Mouse (Mus musculus): ENCODE data around the gene Dip2b.

The Dip2b gene

DNA sequence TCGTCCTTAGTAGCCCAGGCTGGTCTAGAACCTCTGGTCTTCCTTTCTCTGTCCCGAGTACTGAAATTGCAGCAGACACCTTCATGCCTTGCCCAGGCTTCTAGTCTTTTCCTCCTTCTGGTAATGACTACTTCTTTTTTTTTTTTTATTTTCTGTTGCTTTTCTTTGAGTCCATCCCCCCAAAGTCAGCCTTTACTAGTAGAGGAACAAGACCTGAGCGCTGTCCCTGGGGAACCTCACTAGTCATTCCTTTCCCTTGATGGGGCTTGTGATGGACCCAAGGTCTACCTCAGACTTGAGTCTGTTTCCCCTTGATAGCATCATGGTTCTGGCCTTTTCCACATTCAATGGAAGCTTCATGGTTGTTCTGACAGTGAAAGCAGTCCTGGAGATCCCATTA lies 179.6 kb downstream of the Dip2b start:
- DNase-seq (ENCODE audit: low read depth): no peak

- DNase-seq (ENCODE audit: low read depth): no peak
These were observed 180.9 kb downstream of the Dip2b start for GRCm38 (mm10) chr15:100219396-100219795.

DNA sequence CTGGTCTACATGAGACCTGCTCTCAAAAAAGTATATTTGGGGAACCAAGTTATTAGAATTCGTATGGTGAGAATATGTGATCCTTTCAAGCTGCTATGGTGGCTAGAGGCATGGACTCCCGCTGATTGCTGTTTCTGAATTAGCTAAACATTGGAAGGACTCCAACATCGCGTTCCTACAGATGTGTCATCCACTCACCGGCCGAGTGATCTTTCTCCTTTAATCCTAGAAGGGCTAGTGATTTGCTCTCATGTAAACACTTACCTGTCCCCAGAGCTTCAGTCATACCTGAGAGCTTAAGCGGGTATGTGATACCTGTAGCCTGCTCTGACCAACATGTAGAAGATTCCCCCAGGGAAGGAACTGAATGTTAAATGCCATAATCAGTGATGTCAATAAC lies 182.5 kb downstream of the Dip2b start:
- no peak for DNase-seq (ENCODE audit: low read depth)

- no peak for DNase-seq (ENCODE audit: low read depth)
These were observed 186.9 kb downstream of the Dip2b start for GRCm38 (mm10) chr15:100225381-100225780.

DNA sequence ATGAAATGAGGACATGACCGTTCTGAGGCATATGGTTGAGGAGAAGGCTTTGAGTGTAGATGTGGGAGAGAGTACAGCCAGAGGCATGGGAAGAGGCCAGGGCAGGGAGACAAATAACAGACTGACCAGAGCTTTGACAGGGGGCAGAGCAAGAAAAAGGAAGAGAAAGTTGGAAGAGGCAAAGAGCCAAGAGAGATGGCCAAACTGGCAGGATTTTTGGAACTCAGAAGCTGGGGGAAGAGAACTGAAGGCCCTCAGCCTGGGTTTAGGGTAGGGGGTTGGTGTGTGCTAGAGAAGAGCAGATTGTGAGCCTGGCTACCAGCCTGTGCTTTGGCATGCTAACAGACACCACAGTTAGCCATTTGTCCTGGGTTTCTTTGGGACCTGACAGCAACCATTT lies 187.4 kb downstream of the Dip2b start:
- DNase-seq (ENCODE audit: low read depth): no peak

DNA sequence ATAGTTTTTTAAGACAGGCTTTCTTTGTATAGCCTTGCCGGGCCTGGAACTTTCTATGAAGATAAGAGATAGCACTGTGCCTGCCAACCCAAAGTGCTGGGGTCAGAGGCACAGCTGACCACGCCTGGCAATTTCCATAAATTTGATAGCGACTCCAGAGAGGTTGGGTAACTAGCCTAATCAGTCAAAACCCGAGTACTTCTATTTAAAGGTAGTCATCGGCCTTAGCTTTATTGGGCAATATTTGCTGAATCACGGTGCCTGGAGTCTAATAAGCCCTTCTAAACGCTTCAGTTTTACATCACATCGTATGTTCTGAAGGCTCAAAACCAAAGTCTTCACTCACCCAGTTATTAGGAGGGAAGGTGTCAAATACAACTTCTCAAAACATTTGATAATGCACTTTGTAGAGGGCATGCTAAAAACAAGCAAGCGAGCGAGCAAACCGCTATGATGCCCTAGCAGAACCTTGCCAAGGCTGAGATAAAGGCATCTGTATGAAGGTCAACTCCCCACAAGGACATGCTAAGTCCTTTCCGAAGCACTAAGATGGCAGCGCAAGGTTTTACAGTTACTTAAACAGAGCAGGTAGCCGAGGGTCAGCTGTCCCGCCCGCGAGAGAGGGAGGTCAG lies 188.7 kb downstream of the Dip2b start:
- DNase-seq (ENCODE audit: low read depth): peak; percentile 94

GRCm38 (mm10) chr15:100227663-100228534 lies 189.4 kb downstream of the Dip2b start, which contains the start of gene Atf1:
TSS of gene Atf1 (plus strand) at chr15:100227819.
- DNase-seq (ENCODE audit: low read depth): peak; percentile 90

DNA sequence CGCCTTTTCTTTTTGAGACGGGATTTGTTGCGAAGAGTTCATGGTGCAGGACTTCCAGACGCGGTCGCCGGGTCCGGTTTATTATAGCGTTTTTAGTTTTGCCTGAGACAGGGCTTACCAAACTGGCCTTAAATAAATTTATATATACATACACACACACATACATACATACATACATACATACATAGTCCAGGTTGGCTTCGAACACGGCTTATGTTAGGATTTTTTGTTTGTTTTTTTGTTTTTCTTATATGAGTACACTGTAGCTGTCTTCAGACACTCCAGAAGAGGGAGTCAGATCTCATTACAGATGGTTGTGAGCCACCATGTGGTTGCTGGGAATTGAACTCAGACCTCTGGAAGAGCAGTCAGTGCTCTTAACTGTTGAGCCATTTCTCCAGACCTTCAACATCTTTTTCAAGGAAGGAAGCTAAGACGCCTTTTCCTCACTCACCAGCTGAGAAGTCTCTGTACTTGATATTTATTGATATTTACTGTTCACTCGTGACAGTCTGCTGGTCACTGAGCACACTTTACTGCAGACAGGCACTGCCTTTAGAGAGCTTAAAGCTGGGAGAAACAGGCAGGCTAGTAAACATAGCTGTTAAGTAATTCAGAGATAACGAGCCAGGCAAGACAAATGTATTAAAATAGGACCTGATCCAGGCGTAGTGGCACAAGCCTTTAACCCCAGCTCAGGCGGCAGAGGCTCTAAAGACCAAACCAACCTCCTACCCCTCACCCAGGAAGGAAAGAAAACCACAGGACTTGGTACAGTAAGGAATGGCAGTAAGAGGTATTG lies 190.3 kb downstream of the Dip2b start:
- DNase-seq (ENCODE audit: low read depth): peak; percentile 63

GRCm38 (mm10) chr15:100230655-100231054 lies 192.2 kb downstream of the Dip2b start:
- peak; percentile 48 for DNase-seq (ENCODE audit: low read depth)

DNA sequence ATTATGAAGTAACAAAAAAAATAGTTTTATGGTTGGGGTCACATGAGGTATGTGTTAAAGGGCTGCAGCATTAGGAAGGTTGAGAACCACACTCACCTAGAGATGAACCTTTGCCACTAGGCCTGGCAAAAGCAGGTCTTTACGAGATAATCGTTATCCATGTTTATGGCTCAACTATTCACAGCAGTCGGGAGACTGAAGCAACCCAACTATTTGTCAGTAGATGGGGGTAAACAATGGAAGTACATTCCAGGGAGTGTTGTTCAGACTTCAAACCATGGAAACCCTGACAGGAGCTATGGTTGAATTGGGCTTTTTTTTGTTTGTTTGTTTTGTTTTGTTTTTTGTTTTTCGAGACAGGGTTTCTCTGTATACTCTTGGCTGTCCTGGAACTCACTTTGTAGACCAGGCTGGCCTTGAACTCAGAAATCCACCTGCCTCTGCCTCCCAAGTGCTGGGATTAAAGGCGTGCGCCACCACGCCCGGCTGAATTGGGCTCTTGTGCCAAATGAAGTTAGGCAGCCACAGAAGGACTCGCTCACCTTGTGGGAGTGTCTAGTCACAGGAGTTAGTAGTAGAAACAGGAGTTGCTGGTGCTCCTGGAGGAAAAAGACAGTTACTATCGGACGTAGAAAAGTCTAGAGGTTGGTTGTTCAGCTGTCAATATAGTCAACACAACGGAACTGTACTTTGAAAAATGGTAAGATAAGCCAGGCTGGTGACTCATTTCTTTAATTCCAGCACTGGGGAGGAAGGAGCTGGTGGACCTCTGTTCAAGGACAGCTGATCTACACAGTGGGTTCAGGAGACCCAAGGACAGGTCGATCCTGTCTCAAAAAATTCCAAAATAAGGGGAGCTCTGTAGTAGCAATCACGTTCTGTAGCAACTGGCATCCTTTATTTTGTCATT lies 193.4 kb downstream of the Dip2b start:
- DNase-seq (ENCODE audit: low read depth): peak; percentile 73

GRCm38 (mm10) chr15:100235208-100235965 lies 196.9 kb downstream of the Dip2b start:
- DNase-seq (ENCODE audit: low read depth): no peak

- DNase-seq (ENCODE audit: low read depth): peak; percentile 84
These were observed 198.5 kb downstream of the Dip2b start for GRCm38 (mm10) chr15:100236952-100237351.

DNA sequence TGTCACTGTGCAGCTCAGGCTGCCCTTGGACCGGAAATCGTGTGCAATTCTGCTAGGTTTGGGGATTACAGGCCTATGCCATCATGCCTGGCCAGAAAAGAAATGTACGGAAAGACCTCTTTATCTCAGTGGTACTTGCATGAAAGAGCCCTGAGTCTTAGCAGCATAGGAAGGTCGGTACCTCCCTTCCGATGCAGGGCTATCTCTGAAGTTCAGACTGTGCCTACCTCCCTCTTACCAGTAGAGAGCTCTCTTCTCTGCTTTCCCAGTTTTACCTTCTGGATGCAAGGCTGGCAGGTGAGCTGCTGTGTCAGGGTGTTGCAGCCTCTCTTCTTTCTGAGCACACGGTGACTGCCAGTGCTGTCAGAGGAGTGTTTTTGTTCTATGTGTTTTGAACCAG lies 203.3 kb downstream of the Dip2b start:
- no peak for DNase-seq (ENCODE audit: low read depth)

GRCm38 (mm10) chr15:100245951-100246350 lies 207.5 kb downstream of the Dip2b start:
- peak; percentile 58 for DNase-seq (ENCODE audit: low read depth)

GRCm38 (mm10) chr15:100247296-100247695 lies 208.8 kb downstream of the Dip2b start:
- DNase-seq (ENCODE audit: low read depth): no peak

DNA sequence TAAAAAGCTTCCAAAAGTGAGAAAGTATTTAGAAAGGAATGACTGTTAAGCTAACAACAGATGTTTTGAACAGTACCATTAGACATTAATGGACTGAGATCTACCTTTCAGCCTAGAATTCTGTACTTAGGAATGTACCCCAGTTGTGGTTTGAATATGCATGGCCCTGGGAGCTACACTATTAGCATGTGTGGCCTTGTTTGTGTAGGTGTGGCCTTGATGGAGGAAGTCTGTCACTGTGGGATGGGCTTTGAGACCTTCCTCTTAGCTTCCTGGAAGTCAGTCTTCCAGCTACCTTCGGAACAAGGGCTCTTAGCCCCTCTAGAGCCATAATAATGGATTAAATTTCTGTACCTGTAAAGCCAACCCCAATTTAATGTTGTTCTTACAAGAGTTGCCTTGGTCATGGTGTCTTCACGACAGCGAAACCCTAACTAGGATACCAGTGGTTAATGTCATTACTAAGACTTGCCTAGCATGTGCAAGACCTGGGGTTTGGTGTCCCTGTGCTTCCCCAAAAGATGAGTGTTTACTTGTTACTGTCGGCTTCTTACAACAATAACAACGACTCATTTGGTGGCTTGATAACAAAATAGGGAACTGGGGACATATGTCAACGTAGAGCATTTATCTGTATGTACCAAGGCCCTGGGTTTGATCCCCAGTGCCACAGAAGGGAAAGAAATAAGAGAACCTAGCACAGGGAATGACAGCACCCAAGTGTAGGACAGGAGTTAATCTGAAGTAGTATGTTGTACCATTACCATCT lies 210.4 kb downstream of the Dip2b start:
- peak; percentile 44 for DNase-seq (ENCODE audit: low read depth)

GRCm38 (mm10) chr15:100251153-100251780 lies 212.8 kb downstream of the Dip2b start:
- no peak for DNase-seq (ENCODE audit: low read depth)

DNA sequence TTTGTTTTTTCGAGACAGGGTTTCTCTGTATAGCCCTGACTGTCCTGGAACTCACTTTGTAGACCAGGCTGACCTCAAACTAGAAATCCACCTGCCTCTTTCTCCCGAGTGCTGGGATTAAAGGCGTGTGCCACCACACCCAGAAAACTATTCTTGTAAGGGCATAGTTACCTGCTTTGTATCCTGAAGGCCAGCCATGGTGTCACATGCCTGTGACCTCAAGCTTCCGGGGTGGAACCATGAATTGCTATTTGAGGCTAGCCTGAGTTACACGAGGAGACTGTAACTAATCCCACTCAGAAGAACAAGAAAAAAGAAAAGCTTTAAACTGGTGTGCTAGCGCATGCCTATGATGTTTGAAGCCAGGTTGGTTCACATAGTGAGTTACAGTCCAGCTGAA lies 217.9 kb downstream of the Dip2b start:
- DNase-seq (ENCODE audit: low read depth): no peak

DNA sequence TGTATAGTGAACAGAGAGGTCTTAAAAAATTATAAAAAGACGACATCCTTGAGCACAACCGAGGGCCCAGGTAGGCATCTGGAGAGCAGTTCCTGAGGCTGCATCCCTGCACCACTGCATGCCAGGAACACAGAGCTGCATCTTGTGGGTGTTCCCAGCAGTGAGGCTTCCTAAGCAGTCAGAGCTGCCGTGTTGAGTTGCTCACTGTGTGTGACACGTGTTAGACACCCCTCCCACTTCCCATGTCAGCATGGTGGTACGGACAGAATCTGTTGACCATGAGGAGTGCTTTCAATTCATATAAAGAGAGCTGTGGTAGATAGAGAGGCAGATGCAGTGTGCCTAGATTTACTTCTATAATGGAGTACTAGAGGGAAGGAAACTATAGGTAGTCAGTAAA lies 218.8 kb downstream of the Dip2b start:
- DNase-seq (ENCODE audit: low read depth): no peak

All from 416B (cell line).